Mouse (Mus musculus) thymus, postnatal 10 days (tissue): ENCODE measurements around the gene Tnfaip8l3.

ENCODE experiments used
- DNase-seq, 2 experiments: peaks; one replicate each; pipeline ENCODE4 v3.0.0; 2021; ENCODE audit warnings: low spot score in 2 of 2

The Tnfaip8l3 gene

GRCm38 (mm10) chr9:53990921-53991320, 77.3 kb downstream of the Tnfaip8l3 start:
- no peak for DNase-seq

GRCm38 (mm10) chr9:53986972-53987371, 81.2 kb downstream of the Tnfaip8l3 start:
- no peak for DNase-seq

GRCm38 (mm10) chr9:53984868-53985267, 83.3 kb downstream of the Tnfaip8l3 start:
- DNase-seq: peak in 1 of 2 experiments; percentile 30

GRCm38 (mm10) chr9:53975122-53975518, 93.1 kb downstream of the Tnfaip8l3 start, which contains the start of gene Elmod1:
Gene Elmod1 (minus strand): TSS chr9:53975301.
- DNase-seq: no peak

GRCm38 (mm10) chr9:53974328-53975121, 93.7 kb downstream of the Tnfaip8l3 start:
- no peak for DNase-seq

DNA sequence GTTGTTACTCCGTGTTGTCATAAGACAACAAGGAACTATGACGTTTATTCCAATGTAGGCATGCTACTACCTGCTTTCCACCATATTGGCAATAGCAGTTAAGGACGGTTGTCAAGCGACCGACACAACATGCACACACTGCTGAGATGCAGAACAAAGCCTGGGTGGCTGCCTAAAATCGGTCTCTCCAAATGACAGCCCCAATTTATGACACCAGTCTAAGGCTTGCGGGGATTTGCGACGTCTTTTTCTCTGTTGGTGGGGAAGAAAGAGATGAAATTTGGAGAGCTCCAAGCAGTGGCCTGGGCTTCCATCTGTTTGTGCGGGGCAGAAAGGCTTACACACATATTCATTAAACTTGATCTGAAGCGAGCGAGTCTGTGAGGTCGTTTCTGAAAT, 94.3 kb downstream of the Tnfaip8l3 start:
- no peak for DNase-seq
